Mouse (Mus musculus): Measurements from ENCODE around the gene Auts2. TPM values are rescaled to one million over a fixed set of nuclear protein-coding genes. Genes with fewer than 3 reads are reported as not detected.

Auts2 gene
- polyA plus RNA-seq, 1 experiment from 2014 or later: 27.3 TPM

DNA sequence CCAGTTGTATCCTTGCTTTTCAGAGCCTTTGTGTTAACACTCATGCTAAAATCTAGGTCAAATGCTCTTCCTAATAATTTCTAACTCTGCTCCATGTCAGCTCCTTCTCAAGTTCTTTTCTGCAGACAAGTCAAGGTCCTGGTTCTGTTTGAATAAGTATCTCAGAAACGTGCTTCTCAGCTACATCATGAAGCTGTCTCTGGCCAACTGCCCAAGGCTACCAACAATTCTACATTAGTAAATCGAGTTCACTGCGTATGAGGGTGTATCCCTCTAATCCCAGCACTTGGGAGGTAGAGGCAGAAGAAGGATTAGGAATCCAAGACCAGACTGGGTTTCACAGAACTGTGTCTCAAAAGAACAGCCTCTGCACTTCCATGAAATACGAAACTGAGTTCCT is 1109.9 kb downstream of the Auts2 start:
- no peaks in the 10 kb centered on the region for H3K4me1 ChIP-seq (ENCODE audit: insufficient read depth)
- no peak overlapping the region for H3K4me3 ChIP-seq (ENCODE audit: low read depth, low read length)
- H3K36me3 ChIP-seq (ENCODE audit: insufficient read depth): 0 out of 2 replicates have a peak, but pooled peaks cover 5% of the 10 kb centered on the region
- H3K27ac ChIP-seq (ENCODE audit: low read depth): no peak overlapping the region
- ATAC-seq (ENCODE audit: insufficient read depth) (no peak), DNase-seq (no peak)
- no peaks in the 10 kb centered on the region for H3K27me3 ChIP-seq (ENCODE audit: insufficient read depth, low read length)
- no peak overlapping the region for H3K9ac ChIP-seq
- no peak for TF ChIP-seq CTCF (IDR thresholded peaks at IDR 0.05; ENCODE audit: low read depth)
- WGBS: 76% methylated on average over 4 of the region's 4 CpGs
- H3K4me2 ChIP-seq: no peak overlapping the region
- no peaks in the 10 kb centered on the region for H3K9me3 ChIP-seq (ENCODE audit: low read depth, low read length)

GRCm38 (mm10) chr5:131431896-131432295 is 1111.2 kb downstream of the Auts2 start:
- Histone ChIP-seq H3K4me1 (ENCODE audit: insufficient read depth) (no peaks in the 10 kb centered on the region), H3K27ac (ENCODE audit: low read depth) (no peak overlapping the region), H3K9ac (no peak overlapping the region), H3K36me3 (ENCODE audit: insufficient read depth) (0 out of 2 replicates have a peak, but pooled peaks cover 3% of the 10 kb centered on the region), H3K27me3 (ENCODE audit: insufficient read depth, low read length) (no peaks in the 10 kb centered on the region), H3K4me2 (no peak overlapping the region), H3K9me3 (ENCODE audit: low read depth, low read length) (no peaks in the 10 kb centered on the region), H3K4me3 (ENCODE audit: low read depth, low read length) (no peak overlapping the region)
- ATAC-seq (ENCODE audit: insufficient read depth): no peak
- 71% methylated on average over 7 of the region's 7 CpGs for WGBS
- DNase-seq: no peak
- TF ChIP-seq CTCF (IDR thresholded peaks at IDR 0.05; ENCODE audit: low read depth): no peak

DNA sequence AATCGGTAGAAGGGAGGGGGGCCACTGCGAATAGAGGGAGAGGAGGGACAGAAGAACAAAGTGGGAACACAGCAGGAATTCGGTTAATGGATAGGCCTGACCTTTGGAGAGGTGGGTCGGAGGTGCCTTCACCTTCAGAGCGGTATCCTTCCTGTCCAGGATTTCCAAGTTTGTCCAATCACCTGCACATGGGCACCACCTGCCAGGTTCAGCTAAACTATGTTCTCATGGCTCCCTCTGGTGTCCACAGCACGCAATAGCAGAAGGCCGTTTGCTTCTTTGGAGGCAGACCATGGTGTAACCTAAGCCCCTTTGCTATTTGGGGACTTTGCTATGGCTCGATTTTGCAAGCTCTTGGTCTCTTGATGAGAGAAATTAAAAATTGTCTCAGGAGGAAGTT is 1113.0 kb downstream of the Auts2 start:
- no peaks in the 10 kb centered on the region for H3K4me1 ChIP-seq (ENCODE audit: insufficient read depth)
- WGBS: 27% methylated on average over 8 of the region's 8 CpGs
- no peak overlapping the region for H3K4me3 ChIP-seq (ENCODE audit: low read depth, low read length)
- peak; percentile 93 for TF ChIP-seq CTCF (IDR thresholded peaks at IDR 0.05; ENCODE audit: low read depth)
- H3K9me3 ChIP-seq (ENCODE audit: low read depth, low read length): no peaks in the 10 kb centered on the region
- no peak overlapping the region for H3K4me2 ChIP-seq
- DNase-seq (peak; percentile 86), ATAC-seq (ENCODE audit: insufficient read depth) (peak; percentile 10; the same call in 1 of the 2 replicates)
- H3K27me3 ChIP-seq (ENCODE audit: insufficient read depth, low read length): no peaks in the 10 kb centered on the region
- H3K9ac ChIP-seq: no peak overlapping the region
- H3K27ac ChIP-seq (ENCODE audit: low read depth): no peak overlapping the region
- no peaks in the 10 kb centered on the region for H3K36me3 ChIP-seq (ENCODE audit: insufficient read depth)

DNA sequence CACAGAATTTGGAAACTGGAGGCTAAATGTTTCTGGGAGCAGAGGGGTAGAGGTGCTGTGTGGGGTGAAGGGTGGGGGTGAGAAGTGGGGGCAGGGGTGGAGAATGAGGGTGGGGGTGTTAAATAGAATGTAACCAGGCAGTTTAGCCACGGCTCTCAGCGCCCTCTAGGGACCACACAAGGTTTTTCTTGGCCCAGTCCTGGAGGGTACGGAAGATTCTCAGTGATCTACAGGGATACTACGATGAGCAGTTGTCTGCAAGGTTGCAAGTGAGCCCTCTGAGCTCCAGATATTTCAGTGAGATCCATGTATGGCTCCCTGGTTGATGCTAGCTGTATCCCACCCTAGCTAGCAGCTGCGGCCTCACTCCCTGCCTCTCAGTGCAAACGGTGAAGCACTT is 1113.6 kb downstream of the Auts2 start:
- 38% methylated on average over 6 of the region's 6 CpGs for WGBS
- no peak overlapping the region for H3K9ac ChIP-seq
- no peak overlapping the region for H3K27ac ChIP-seq (ENCODE audit: low read depth)
- no peaks in the 10 kb centered on the region for H3K9me3 ChIP-seq (ENCODE audit: low read depth, low read length)
- no peaks in the 10 kb centered on the region for H3K27me3 ChIP-seq (ENCODE audit: insufficient read depth, low read length)
- H3K4me3 ChIP-seq (ENCODE audit: low read depth, low read length): no peak overlapping the region
- TF ChIP-seq CTCF (IDR thresholded peaks at IDR 0.05; ENCODE audit: low read depth): peak; percentile 42
- DNase-seq: no peak
- no peaks in the 10 kb centered on the region for H3K36me3 ChIP-seq (ENCODE audit: insufficient read depth)
- H3K4me2 ChIP-seq: no peak overlapping the region
- no peaks in the 10 kb centered on the region for H3K4me1 ChIP-seq (ENCODE audit: insufficient read depth)
- ATAC-seq (ENCODE audit: insufficient read depth): peak; percentile 23; the same call in 1 of the 2 replicates

- DNase-seq (peak; percentile 92), ATAC-seq (ENCODE audit: insufficient read depth) (peak; percentile 44; the same call in 1 of the 2 replicates)
- no peaks in the 10 kb centered on the region for H3K9me3 ChIP-seq (ENCODE audit: low read depth, low read length)
- peak; percentile 87 for TF ChIP-seq CTCF (IDR thresholded peaks at IDR 0.05; ENCODE audit: low read depth)
- no peak overlapping the region for H3K4me3 ChIP-seq (ENCODE audit: low read depth, low read length)
- no peak overlapping the region for H3K27ac ChIP-seq (ENCODE audit: low read depth)
- H3K4me2 ChIP-seq: no peak overlapping the region
- no peaks in the 10 kb centered on the region for H3K4me1 ChIP-seq (ENCODE audit: insufficient read depth)
- no peaks in the 10 kb centered on the region for H3K27me3 ChIP-seq (ENCODE audit: insufficient read depth, low read length)
- WGBS: 36% methylated on average over 11 of the region's 11 CpGs
- no peak overlapping the region for H3K9ac ChIP-seq
- H3K36me3 ChIP-seq (ENCODE audit: insufficient read depth): no peaks in the 10 kb centered on the region
These were observed 1115.3 kb downstream of the Auts2 start for GRCm38 (mm10) chr5:131427734-131428413.

- no peak overlapping the region for H3K4me2 ChIP-seq
- no peaks in the 10 kb centered on the region for H3K4me1 ChIP-seq (ENCODE audit: insufficient read depth)
- no peak overlapping the region for H3K9ac ChIP-seq
- H3K36me3 ChIP-seq (ENCODE audit: insufficient read depth): no peaks in the 10 kb centered on the region
- H3K27me3 ChIP-seq (ENCODE audit: insufficient read depth, low read length): no peaks in the 10 kb centered on the region
- 79% methylated on average over 3 of the region's 3 CpGs for WGBS
- no peak for ATAC-seq (ENCODE audit: insufficient read depth)
- TF ChIP-seq CTCF (IDR thresholded peaks at IDR 0.05; ENCODE audit: low read depth): peak; percentile 43
- H3K27ac ChIP-seq (ENCODE audit: low read depth): no peak overlapping the region
- H3K4me3 ChIP-seq (ENCODE audit: low read depth, low read length): no peak overlapping the region
- H3K9me3 ChIP-seq (ENCODE audit: low read depth, low read length): no peaks in the 10 kb centered on the region
- no peak for DNase-seq
These were observed 1120.4 kb downstream of the Auts2 start for GRCm38 (mm10) chr5:131422737-131423136.

DNA sequence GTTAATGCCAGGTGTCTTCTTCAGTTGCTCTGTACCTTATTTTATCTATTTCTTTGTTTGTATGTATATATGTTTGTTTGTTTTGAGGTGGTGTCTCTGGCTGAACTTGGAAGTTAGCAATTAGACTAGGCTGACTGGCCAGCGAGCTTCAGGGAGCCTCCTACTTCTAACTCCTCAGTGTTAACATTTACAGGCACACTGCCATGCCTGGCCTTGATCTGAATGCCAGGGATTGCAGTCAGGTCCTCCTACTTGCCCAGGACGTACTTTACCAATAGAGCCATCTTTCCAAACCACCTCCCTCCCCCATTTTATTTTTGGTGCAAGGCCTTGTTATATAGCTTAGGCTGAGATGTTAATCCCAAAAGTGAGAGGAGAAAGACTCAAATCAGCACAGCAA is 1122.7 kb downstream of the Auts2 start:
- Histone ChIP-seq H3K9me3 (ENCODE audit: low read depth, low read length) (no peaks in the 10 kb centered on the region), H3K4me1 (ENCODE audit: insufficient read depth) (no peaks in the 10 kb centered on the region), H3K36me3 (ENCODE audit: insufficient read depth) (no peaks in the 10 kb centered on the region), H3K9ac (no peak overlapping the region), H3K4me3 (ENCODE audit: low read depth, low read length) (no peak overlapping the region), H3K27me3 (ENCODE audit: insufficient read depth, low read length) (no peaks in the 10 kb centered on the region), H3K27ac (ENCODE audit: low read depth) (no peak overlapping the region), H3K4me2 (no peak overlapping the region)
- no peak for TF ChIP-seq CTCF (IDR thresholded peaks at IDR 0.05; ENCODE audit: low read depth)
- DNase-seq: no peak
- WGBS: 53% methylated on average over 2 of the region's 2 CpGs
- ATAC-seq (ENCODE audit: insufficient read depth): no peak
